Mouse (Mus musculus) CD8-positive naive resting alpha-beta T cell, adult 57 days (primary cell): ENCODE data around the gene Plscr3. TPM values are rescaled to one million over a fixed set of nuclear protein-coding genes. Genes with fewer than 3 reads are reported as not detected.

Source experiments
- total RNA-seq: library from RNA; stranded (reverse); gene quantifications from one replicate; pipeline ENCODE4 v1.2.4, GENCODE M21; 2023

Gene Plscr3
- 18.2 TPM for total RNA-seq

DNA sequence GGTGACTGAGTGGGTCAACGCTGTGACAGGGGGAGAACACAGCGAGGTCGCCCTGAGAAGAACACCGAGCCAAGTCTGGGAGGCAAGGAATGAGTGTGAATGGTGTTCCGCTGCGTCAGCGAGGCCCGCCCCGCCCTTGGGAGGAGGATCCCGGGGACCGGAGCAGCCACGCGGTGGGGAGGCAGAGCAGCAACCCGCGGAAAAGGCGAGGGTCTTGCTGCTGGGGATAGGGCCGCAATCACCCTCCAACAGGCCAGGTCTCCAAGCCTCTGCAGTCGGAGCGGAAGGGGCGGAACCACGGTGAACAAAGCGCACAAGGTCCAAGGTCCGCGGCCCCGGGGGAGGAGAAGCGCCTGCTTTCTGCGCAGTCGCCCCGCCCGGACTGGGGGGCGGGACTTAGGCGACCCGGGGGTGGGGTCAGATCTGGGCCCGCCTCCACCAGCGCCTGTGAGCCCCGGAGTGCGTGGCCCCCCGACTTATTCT is at the start of gene Plscr3:
Gene Plscr3, plus strand, starts transcription at position 179 of the 483 bp plus-strand sequence.

DNA sequence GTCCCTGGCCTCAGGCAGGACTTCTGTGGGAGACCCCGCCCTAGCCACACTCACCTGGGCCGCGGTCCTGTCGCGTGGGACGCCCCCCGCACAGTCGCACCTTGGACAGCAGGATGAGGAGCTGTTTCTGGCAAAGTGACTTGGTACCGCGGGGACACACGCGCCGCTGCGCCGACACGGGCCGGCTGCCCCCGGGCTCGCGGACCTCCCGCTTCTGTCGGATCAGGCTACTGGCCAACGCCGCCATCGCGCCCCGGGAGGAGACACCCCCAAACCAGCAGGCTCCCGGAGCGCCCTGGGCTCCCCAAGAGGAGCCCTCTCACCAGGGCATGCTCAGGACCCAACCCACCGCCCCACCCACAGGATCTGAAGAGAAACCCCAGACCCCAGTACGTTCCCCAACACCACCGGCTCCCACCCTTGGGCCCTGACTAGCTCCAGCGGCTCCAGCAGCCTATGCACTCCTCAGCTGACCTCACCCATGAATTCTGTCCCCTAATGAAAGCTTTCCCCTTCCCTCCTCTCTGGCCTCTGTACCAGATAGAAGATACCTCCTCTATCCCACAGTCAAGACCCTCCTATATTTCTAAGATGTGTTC is 44.7 kb upstream of the Plscr3 start, which contains the start of gene Fgf11:
Gene Fgf11, minus strand, starts transcription at position 479 of the 599 bp plus-strand sequence.

DNA sequence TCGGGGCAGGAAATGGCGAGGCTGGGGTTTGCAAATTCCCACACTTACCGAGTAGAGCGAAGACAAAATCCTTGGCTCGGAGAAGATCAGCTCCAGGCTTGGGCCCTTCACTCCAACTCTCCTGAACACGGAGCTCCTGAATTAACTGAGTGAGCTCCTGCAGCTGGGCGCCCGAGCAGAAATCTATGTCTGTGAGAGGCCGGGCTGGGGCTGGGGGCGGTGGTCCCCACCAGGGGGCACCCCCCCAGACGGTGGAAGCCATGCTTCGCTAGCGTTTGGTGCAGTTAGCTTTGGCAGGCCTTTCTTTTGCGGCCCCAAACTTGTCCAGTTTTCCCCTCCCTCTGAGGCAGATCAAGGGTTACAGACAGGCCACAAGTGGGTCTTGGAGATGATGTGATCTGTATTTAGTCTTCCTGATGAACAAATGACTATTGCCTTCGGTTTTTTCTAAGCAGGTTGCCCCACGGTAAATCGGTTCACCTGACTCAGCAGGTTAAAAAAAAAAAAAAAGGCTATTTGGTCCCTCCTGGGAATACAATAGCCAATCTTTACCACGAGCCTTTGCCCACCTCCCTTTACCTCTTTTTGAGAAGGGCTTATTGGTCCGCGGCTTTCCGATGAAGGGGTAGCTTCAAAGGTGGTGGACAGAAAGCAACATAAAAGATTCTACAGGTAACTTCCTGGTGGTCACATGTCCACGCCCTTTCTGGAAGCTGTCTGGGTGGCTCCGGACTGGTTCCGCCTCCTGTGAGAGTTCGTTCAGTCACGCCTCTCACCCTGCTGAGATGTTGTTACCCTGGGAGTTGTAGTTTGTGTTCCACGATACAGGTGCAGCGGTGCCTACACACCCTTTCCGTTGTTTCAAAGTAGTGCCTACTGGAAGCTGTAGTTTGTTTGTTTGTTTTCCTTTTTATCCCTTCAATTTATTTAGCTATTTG is 40.9 kb upstream of the Plscr3 start, which contains the start of gene Tmem102:
Gene Tmem102, minus strand, starts transcription at position 653 of the 938 bp plus-strand sequence.

DNA sequence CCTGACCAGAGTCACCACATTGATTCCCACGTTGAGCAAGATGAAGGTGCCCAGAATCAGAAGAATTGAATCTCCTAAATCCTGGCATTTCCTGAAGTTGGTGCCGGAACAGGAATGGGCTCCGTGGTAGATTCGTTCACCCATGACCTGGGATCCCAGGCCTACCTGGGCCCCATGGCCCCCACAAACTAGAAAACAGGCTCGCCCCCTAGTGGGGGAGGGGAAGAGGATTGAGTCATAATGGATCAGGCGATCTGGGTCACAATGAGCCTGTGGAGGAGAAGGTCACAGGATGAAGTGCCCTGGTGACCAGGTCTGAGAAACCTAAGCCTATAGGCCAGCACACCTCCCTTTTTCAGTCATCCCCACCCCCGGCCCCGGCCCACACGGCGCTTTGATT is 31.0 kb upstream of the Plscr3 start, which contains the start of gene Gm39566:
Gene Gm39566, minus strand, starts transcription at position 144 of the 400 bp plus-strand sequence.

DNA sequence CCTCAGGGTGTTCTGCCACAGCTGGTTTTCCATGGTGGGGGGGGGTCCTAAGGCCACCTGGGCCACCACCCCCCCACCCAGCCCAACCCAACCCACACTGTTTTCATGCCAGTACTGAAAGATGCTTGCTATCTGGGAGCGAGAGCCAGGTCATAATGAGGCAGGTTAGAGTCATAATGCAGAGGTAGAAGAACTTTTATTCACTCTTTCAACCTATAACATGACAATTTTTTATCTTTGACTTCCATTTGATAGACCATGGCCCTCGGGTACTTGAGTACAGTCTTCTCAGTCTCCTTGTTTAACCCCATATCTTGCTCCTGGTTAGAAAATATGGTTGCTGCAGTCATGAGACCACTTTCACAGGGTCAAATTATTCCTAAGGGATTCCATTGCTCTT is 27.8 kb upstream of the Plscr3 start, which contains the start of gene Spem2:
Gene Spem2, minus strand, starts transcription at position 101 of the 400 bp plus-strand sequence.

DNA sequence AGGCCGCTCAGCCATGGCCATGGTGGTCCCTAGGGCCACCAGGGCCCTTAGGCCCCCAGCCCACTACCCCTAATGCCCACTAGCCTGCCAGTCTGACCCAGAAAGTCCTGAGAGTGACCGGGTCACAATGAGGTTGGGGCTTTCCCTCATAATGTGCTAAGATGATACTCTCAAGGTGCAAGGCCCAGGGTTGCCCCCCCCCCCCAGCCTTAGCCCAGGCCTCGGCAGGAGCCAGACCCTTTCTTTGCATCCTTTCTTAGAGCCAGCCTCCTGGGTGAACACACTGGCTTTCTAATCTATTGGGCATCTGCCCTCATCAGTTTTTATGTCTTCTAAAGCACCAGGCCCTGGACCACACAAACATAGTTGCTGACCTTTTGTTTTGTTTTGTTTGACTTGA is 24.1 kb upstream of the Plscr3 start, which contains the start of gene Spem1:
Gene Spem1, minus strand, starts transcription at position 101 of the 400 bp plus-strand sequence.

DNA sequence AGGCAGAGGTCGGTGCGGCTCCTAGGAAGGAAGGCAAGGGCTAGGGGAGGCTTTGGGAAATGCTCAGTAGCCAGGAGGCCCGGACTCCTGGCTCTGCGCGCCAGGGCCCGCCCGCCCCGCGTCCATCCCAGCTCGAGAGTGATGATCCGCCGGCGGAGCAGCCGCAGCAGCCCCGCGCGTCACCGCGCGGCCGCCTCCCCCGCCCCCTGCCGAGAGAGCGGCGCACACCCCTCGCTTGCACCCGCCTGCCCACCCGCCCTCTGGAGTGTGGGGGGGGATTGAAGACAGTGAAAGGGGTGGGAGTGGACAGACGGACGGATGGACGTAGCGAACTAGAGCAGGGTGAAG is 8.6 kb upstream of the Plscr3 start, which contains the start of gene Nlgn2:
Gene Nlgn2, minus strand, starts transcription at position 181 of the 348 bp plus-strand sequence.

DNA sequence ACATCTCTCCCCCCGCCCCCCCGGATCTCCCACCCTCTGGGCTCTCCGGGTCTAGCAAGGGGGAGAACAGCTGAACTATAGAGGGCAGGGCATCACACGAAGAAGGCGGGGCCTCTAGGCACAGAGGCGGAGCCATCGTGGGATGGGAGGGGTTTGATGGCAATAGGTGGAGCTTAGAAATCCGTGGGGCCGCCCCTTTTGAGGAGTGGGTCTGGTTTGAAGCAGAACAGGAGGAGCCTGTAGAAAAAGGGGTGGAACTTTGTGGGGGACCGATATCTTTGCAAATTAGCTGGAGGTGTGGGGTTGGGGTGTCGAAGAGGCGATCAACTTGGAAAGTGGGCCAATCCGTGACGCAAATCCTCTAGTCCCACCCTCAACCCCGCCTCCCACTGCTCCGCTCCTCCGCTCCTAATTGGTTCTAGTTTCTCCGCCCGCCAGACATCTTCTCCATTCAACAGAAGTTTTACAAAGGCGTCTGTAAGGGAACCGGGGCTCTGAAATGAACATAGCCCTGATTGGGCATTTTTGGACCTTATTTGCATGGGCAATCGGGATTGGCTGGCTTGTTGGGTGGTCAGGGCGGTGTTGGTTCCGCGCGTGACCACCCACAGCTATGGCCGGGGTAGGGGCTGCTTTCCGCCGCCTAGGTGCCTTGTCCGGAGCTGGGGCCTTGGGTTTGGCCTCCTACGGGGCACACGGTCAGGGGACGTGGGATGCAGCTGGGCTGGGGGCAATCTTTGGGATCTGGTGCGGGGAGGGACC is 8.0 kb upstream of the Plscr3 start, which contains the start of gene Tmem256:
Gene Tmem256, plus strand, starts transcription at position 563 of the 762 bp plus-strand sequence.

DNA sequence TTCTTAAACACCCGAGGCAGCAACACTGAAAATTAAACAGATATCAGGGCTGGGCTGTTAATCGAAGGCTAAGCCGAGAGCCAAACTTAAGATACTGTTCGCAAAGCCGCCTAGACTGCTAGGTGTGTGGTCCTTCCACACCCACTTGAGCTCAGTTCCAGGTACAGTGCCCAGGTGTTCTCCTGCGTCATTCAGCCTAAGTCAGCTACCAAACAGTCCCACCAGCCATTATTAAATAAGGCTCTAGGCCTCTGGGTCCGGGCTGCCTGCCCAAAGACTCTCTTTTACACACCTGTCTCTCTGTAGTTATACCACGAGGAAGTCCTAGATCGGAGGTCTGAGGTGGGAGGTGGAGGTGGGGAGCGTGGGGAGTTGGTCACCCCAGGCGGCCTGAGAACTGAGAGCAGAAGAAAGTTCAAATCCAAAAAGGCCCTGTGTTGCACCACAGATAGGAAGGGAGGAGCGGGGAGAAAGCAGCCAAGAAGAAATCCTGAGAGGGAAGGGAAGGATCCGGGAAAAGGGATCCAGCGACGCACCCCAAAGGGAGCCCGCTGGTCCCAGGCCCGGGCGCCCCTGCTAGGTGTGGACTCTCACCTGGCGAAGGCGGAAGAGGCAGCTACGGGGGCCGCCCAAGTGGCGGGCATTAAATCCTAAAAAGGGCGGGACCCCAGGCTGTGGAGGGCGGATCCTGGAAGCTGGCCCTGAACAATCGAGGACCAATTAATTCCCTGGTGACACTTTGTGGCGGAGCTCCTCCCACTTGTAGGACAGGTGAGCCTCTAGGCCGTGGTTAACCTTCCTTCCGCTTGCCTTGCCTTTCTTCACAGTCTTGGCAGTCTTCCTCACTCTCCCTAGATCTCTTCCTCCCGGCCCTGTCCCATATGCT is 12.2 kb downstream of the Plscr3 start, which contains the start of gene Tnk1:
Gene Tnk1, minus strand, starts transcription at position 618 of the 886 bp plus-strand sequence.

DNA sequence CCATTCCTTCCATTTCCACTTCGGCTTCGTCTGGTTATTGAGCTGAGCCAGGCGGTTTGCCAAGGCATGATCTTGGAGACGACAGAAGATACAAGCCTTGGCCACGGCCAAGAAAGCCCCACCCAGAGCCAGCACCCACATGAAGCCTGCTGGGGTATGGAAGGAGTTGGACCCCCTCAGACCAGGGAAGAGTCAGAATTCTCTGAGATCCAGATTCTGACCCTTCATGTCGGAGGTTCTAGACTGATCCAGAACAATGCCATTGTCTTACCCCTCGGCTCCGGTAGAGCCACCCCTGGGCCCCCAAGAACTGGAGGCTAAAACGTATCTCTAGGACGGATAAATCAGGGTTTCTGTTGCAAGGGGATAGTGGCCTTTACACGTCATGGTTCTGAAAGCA is 31.7 kb downstream of the Plscr3 start, which contains the start of gene Tmem95:
Gene Tmem95, minus strand, starts transcription at position 141 of the 400 bp plus-strand sequence.

DNA sequence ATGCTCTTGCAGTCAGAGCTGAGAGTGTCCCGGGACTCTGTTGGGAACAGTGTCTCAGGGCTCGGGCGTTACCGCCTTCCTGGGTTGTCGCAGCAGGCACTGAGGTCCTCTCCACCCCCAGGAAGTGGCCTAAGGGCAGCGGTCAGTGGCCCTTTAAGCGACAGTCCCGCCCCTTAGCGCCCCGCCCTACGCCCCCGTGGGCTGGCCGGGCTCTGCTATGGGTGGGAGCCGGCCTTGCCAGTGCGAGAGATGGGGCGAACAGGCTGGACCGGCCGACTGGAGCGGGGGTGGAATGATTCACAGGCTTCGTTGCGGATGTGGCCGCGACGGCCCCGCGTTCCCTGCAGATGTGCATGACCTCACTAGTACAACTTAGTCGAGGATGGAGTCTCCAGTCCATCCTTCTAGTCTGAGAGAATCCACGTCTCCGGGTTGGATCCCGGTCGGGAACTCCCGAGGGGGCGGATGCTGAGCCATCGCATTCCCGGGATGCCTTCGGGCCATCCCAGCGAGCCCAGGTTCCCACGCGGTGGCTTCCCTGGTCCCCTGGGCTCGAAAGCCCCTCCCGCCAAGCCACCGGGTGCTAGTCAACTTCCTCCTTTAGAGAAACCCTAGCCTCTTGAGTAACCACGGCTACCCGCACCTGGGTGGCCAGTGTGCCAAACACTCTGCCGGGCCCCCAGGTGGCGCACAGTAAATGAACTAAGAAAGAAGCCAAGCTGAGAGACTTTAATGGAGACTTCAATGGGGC is 34.9 kb downstream of the Plscr3 start, which contains the start of gene Kctd11:
Gene Kctd11, minus strand, starts transcription at position 554 of the 751 bp plus-strand sequence.

DNA sequence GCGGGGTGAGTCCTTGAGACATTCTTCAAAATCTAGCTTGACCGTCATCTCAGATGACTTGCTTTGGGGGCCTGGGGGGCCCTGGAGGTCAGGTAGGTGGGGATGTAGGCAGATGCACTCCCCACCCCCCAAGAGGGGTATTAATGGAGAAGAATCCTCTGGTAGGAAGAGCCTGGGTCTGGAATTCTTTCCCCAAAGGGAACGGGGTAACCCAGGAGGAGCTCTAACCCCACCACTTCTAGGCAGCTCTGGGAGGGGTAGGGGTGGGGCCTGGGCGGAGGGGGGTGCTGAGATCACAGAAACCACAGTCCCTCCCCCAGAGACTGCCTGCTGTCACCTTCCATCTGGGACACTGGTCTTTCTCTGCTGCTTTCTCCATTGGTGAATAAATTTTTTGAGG is 49.1 kb downstream of the Plscr3 start, which contains the start of gene Acap1:
Gene Acap1, minus strand, starts transcription at position 249 of the 400 bp plus-strand sequence.

DNA sequence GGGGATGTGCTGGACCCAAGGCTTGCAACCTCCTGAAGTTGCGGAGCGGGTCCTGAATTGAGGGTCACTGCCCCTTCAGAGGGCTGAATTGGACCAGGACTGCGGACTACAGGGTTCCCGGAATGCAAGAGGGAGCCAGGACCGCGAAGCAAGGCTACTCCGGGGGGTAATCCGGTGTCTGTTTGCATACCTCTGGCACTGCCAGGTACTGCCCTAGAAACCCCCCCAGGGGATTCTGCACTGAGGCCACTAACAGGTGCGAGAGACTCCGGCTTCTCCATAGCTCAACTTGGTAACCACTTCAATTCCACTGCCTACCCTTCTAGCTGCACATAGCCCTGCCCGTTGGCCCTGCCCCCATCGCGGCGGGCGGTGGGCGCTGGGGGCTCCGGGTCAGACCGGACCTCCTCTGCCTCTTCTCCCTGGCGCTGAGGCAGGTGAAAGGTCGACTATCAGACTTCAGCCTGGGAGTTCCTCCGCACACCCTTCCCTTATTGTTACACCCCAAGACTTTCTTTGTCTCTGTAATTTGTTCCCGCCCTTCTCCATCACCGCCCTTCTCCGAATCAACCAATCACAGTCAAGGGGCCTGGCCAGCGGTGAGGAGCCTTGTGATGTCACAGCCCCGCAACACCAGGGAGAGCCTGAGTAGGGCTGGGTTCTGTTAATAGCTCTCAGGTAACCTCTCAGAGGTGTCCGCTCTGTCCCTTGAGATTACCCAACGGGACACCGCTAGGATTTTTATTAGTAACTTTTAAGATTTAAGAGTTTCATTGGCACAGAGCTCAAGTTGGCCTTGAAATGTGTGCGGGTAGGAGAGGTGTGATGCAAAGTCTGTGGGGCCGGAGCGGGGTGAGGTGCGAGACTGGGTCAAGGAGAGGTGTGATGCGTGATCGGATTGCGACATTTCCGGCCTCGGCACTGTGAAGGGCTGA is 54.6 kb downstream of the Plscr3 start, which contains the start of the genes 2810408A11Rik and Neurl4:
Gene 2810408A11Rik, minus strand, starts transcription at position 517 of the 935 bp plus-strand sequence.
Gene Neurl4, plus strand, starts transcription at position 602 of the 935 bp plus-strand sequence.

Other genes with a start within 250 kb of the Plscr3 start
- 0.21 TPM for gene Atp1b2, start 240.4 kb upstream of the Plscr3 start, total RNA-seq
- gene Shbg, start 228.5 kb upstream of the Plscr3 start, total RNA-seq, result not detected
- gene Sat2, start 224.4 kb upstream of the Plscr3 start, total RNA-seq, result not detected
- gene Fxr2, start 213.4 kb upstream of the Plscr3 start, total RNA-seq, result 68.8 TPM
- gene Sox15, start 191.1 kb upstream of the Plscr3 start, total RNA-seq, result not detected
- 60.5 TPM for gene Mpdu1, start 183.7 kb upstream of the Plscr3 start, total RNA-seq
- gene Cd68, start 180.2 kb upstream of the Plscr3 start, total RNA-seq, result 7.5 TPM
- gene Eif4a1, start 174.0 kb upstream of the Plscr3 start, total RNA-seq, result 892 TPM
- 129 TPM for gene Senp3, start 164.3 kb upstream of the Plscr3 start, total RNA-seq
- not detected for gene Tnfsf13, start 160.6 kb upstream of the Plscr3 start, total RNA-seq
- not detected for gene Tnfsf12, start 150.5 kb upstream of the Plscr3 start, total RNA-seq
- not detected for gene Tnfsfm13, start 150.3 kb upstream of the Plscr3 start, total RNA-seq
- gene Polr2a, start 87.7 kb upstream of the Plscr3 start, total RNA-seq, result 188 TPM
- gene Slc35g3, start 84.4 kb upstream of the Plscr3 start, total RNA-seq, result not detected
- 52.4 TPM for gene Zbtb4, start 80.5 kb upstream of the Plscr3 start, total RNA-seq
- gene Chrnb1, start 50.4 kb upstream of the Plscr3 start, total RNA-seq, result 3.1 TPM
- gene Fgf11, start 44.5 kb upstream of the Plscr3 start, total RNA-seq, result not detected
- not detected for gene Tmem102, start 40.8 kb upstream of the Plscr3 start, total RNA-seq
- gene Gm39566, start 31.1 kb upstream of the Plscr3 start, total RNA-seq, result not detected
- not detected for gene Spem2, start 27.9 kb upstream of the Plscr3 start, total RNA-seq
- not detected for gene Spem1, start 24.2 kb upstream of the Plscr3 start, total RNA-seq
- 0.49 TPM for gene Nlgn2, start 8.6 kb upstream of the Plscr3 start, total RNA-seq
- gene Tmem256, start 7.9 kb upstream of the Plscr3 start, total RNA-seq, result 20.8 TPM
- not detected for gene Tnk1, start 12.4 kb downstream of the Plscr3 start, total RNA-seq
- gene Tmem95, start 31.6 kb downstream of the Plscr3 start, total RNA-seq, result not detected
- gene Kctd11, start 35.0 kb downstream of the Plscr3 start, total RNA-seq, result 1.0 TPM
- 435 TPM for gene Acap1, start 49.2 kb downstream of the Plscr3 start, total RNA-seq
- gene 2810408A11Rik, start 54.6 kb downstream of the Plscr3 start, total RNA-seq, result 2.8 TPM
- gene Neurl4, start 54.7 kb downstream of the Plscr3 start, total RNA-seq, result 44.9 TPM
- gene Gps2, start 67.5 kb downstream of the Plscr3 start, total RNA-seq, result 145 TPM
- 317 TPM for gene Eif5a, start 75.6 kb downstream of the Plscr3 start, total RNA-seq
- gene Ybx2, start 89.4 kb downstream of the Plscr3 start, total RNA-seq, result not detected
- gene Slc2a4, start 101.8 kb downstream of the Plscr3 start, total RNA-seq, result not detected
- gene Cldn7, start 118.4 kb downstream of the Plscr3 start, total RNA-seq, result not detected
- 114 TPM for gene Ctdnep1, start 134.8 kb downstream of the Plscr3 start, total RNA-seq
- gene Elp5, start 136.1 kb downstream of the Plscr3 start, total RNA-seq, result 36.4 TPM
- gene Gabarap, start 144.8 kb downstream of the Plscr3 start, total RNA-seq, result 172 TPM
- gene Phf23, start 149.4 kb downstream of the Plscr3 start, total RNA-seq, result 55.3 TPM
- gene Dvl2, start 154.2 kb downstream of the Plscr3 start, total RNA-seq, result 47.2 TPM
- 46.3 TPM for gene Acadvl, start 169.0 kb downstream of the Plscr3 start, total RNA-seq
- 27.8 TPM for gene Dlg4, start 170.6 kb downstream of the Plscr3 start, total RNA-seq
- gene Asgr1, start 207.7 kb downstream of the Plscr3 start, total RNA-seq, result not detected
- gene Asgr2, start 246.3 kb downstream of the Plscr3 start, total RNA-seq, result not detected